Mouse (Mus musculus): ENCODE data around the gene Lcn11. TPM values are rescaled to one million over a fixed set of nuclear protein-coding genes. Genes with fewer than 3 reads are reported as not detected.

Gene Lcn11
- not detected in 2 replicates for polyA plus RNA-seq (2015; fragmentation: Nextera tagmentation; extraction: Ambion mirVana)

DNA sequence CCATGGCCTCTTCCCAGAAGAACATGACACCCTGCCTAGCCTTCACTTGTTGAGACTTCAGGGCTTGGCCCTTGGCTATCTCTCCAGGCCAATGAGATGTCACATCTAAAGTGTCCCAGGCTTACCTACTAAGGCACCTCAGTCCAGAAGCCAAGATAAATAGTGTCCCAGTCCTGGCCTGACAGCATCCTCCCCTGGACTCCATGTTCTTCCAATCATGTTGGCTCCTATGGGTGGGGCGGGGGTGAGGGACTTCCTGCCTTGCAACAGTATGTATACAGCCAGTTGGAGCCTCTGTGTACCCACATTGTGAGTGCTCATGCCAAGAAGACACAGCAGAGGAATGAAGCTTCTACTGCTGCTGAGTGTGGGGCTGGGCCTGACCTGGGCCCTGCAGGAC lies at the start of gene Lcn11:
Gene Lcn11, plus strand, starts transcription at position 301 of the 400 bp plus-strand sequence.

DNA sequence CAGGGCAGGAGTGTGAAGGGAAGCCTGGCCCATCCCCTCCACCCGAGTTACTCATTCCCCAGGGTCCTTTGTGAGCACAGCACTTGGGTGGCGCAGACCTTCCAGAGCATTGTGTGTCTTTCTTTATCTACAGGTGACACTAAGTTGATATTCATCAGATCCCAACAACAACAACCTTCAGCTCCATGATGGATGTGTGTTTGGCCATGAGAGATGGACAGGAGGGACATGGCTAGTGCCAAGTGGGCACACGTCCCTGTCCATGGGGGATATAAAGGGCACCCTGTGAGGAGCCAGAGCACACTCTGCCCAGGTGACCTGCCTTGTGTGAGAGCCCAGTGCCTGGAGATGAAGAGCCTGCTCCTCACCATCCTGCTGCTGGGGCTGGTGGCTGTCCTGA lies 40.1 kb upstream of the Lcn11 start, which contains the start of gene Obp2b:
Gene Obp2b, plus strand, starts transcription at position 301 of the 400 bp plus-strand sequence.

DNA sequence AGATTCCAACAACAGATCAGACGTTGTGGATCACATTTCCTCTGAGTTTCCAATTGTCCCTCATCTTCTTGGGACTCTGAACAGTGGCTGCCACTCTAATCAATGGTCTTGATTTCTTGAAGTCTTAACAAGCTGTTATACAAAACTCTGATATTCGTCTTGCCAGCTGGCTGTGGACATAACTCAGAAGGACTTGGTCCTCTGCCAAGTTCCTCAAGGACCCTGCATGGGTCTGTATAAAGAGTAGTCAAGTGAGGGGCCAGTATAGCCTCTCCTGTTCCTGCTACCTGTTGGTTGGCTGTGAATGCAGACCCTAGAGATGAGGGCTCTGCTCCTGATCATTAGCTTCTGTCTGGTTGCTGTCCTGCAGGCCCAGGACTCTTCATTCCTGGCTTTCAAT lies 11.5 kb upstream of the Lcn11 start, which contains the start of gene Lcn3:
Gene Lcn3, plus strand, starts transcription at position 301 of the 400 bp plus-strand sequence.

DNA sequence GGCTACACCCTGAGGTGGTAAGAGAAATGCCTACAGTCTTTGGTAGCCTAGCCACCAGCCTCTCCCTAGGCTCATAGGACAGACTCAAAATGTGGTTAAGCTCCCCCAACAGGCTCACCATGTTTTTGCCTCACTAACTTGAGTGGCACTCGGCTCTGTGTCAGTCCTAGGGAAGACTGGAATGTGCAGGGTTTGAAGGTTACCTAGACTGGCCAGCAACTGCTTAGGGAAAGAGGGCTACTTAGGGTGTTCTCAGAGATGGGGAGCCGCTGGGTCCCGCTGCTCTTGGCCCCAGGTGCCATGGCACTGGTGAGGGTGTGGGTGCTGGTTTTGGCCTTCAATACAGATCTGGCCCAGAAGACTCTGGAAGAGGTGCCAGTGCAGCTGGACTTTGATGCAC lies 5.1 kb downstream of the Lcn11 start, which contains the start of gene Gm13539:
Gene Gm13539, plus strand, starts transcription at position 301 of the 400 bp plus-strand sequence.

DNA sequence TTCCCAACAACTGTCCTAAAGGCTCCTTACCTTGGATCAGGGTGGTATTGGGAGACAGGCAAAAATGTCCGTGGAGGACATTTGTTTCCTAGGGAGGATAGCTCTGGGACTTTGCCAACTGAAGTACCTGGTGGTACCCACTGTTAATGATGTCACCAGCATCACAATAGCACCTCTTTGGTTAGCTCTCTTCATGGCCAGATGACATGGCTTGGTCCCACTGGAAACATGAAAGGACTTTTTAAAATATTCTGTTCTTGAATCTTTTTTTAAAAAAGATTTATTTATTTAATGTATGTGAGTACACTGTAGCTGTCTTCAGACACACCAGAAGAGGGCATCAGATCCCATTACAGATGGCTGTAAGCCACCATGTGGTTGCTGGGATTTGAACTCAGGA lies 38.9 kb downstream of the Lcn11 start, which contains the start of gene Glt6d1:
Gene Glt6d1, minus strand, starts transcription at position 101 of the 400 bp plus-strand sequence.

DNA sequence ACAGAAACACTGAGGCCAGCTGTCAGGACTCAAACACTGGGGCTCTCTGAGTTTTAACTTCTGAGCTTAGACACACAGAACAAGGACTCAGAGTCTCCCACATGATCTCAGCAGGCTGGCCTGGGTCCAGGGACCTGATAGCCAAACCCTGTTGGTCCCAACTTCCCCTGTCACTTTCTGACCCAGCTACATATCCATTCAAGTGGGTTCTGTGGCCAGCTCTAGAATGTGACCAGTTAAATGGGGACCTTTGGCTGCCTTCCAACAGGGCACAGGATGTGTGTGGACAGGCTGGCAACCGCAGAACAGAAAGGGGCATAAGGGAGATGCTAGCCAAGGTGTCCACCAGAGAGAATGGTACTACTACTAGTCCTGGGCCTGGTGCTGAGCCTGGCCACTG lies 46.0 kb downstream of the Lcn11 start, which contains the start of gene Lcn9:
Gene Lcn9, plus strand, starts transcription at position 348 of the 400 bp plus-strand sequence.

Other genes starting within 250 kb of the Lcn11 start
- gene Traf2, start 230.1 kb upstream of the Lcn11 start, polyA plus RNA-seq (2015; fragmentation: Nextera tagmentation; extraction: Ambion mirVana): 13.9 and 15.5 TPM in 2 replicates
- gene Edf1, start 219.2 kb upstream of the Lcn11 start, polyA plus RNA-seq (2015; fragmentation: Nextera tagmentation; extraction: Ambion mirVana): 314 and 359 TPM in 2 replicates
- 0.45 and 0.50 TPM in 2 replicates for gene Mamdc4, start 202.2 kb upstream of the Lcn11 start, polyA plus RNA-seq (2015; fragmentation: Nextera tagmentation; extraction: Ambion mirVana)
- gene Phpt1, start 201.8 kb upstream of the Lcn11 start, polyA plus RNA-seq (2015; fragmentation: Nextera tagmentation; extraction: Ambion mirVana): 93.0 and 102 TPM in 2 replicates
- 0.18 TPM in 1 of 2 replicates, not detected in the other for gene Ajm1, start 195.3 kb upstream of the Lcn11 start, polyA plus RNA-seq (2015; fragmentation: Nextera tagmentation; extraction: Ambion mirVana)
- gene Rabl6, start 168.5 kb upstream of the Lcn11 start, polyA plus RNA-seq (2015; fragmentation: Nextera tagmentation; extraction: Ambion mirVana): 37.7 TPM in 2 replicates
- 0.35 and 0.42 TPM in 2 replicates for gene Ccdc183, start 159.3 kb upstream of the Lcn11 start, polyA plus RNA-seq (2015; fragmentation: Nextera tagmentation; extraction: Ambion mirVana)
- 22.0 and 25.0 TPM in 2 replicates for gene Tmem141, start 155.0 kb upstream of the Lcn11 start, polyA plus RNA-seq (2015; fragmentation: Nextera tagmentation; extraction: Ambion mirVana)
- 12.6 and 21.8 TPM in 2 replicates for gene Fcna, start 149.0 kb upstream of the Lcn11 start, polyA plus RNA-seq (2015; fragmentation: Nextera tagmentation; extraction: Ambion mirVana)
- gene Lcn8, start 123.9 kb upstream of the Lcn11 start, polyA plus RNA-seq (2015; fragmentation: Nextera tagmentation; extraction: Ambion mirVana): not detected in 2 replicates
- gene Lcn5, start 119.1 kb upstream of the Lcn11 start, polyA plus RNA-seq (2015; fragmentation: Nextera tagmentation; extraction: Ambion mirVana): not detected in 2 replicates
- not detected in 2 replicates for gene Lcn6, start 100.2 kb upstream of the Lcn11 start, polyA plus RNA-seq (2015; fragmentation: Nextera tagmentation; extraction: Ambion mirVana)
- not detected in 2 replicates for gene Lcn10, start 94.3 kb upstream of the Lcn11 start, polyA plus RNA-seq (2015; fragmentation: Nextera tagmentation; extraction: Ambion mirVana)
- gene Obp2a, start 77.0 kb upstream of the Lcn11 start, polyA plus RNA-seq (2015; fragmentation: Nextera tagmentation; extraction: Ambion mirVana): not detected in 2 replicates
- 41.4 and 46.9 TPM in 2 replicates for gene Bmyc, start 70.3 kb upstream of the Lcn11 start, polyA plus RNA-seq (2015; fragmentation: Nextera tagmentation; extraction: Ambion mirVana)
- gene Obp2b, start 40.0 kb upstream of the Lcn11 start, polyA plus RNA-seq (2015; fragmentation: Nextera tagmentation; extraction: Ambion mirVana): not detected in 2 replicates
- not detected in 2 replicates for gene Lcn3, start 11.4 kb upstream of the Lcn11 start, polyA plus RNA-seq (2015; fragmentation: Nextera tagmentation; extraction: Ambion mirVana)
- gene Gm13539, start 5.2 kb downstream of the Lcn11 start, polyA plus RNA-seq (2015; fragmentation: Nextera tagmentation; extraction: Ambion mirVana): not detected in 2 replicates
- not detected in 2 replicates for gene Glt6d1, start 38.8 kb downstream of the Lcn11 start, polyA plus RNA-seq (2015; fragmentation: Nextera tagmentation; extraction: Ambion mirVana)
- gene Lcn9, start 46.1 kb downstream of the Lcn11 start, polyA plus RNA-seq (2015; fragmentation: Nextera tagmentation; extraction: Ambion mirVana): not detected in 2 replicates
- gene Sohlh1, start 70.2 kb downstream of the Lcn11 start, polyA plus RNA-seq (2015; fragmentation: Nextera tagmentation; extraction: Ambion mirVana): not detected in 2 replicates
- 0.26 and 0.45 TPM in 2 replicates for gene Kcnt1, start 86.7 kb downstream of the Lcn11 start, polyA plus RNA-seq (2015; fragmentation: Nextera tagmentation; extraction: Ambion mirVana)
- gene Camsap1, start 206.3 kb downstream of the Lcn11 start, polyA plus RNA-seq (2015; fragmentation: Nextera tagmentation; extraction: Ambion mirVana): 7.5 and 8.7 TPM in 2 replicates
- 288 and 302 TPM in 2 replicates for gene Ubac1, start 244.7 kb downstream of the Lcn11 start, polyA plus RNA-seq (2015; fragmentation: Nextera tagmentation; extraction: Ambion mirVana)

All from skeletal muscle tissue, postnatal 0 days (tissue).